Mouse (Mus musculus) hindbrain, embryonic 12.5 days (tissue): ENCODE results near the gene Dchs1. TPM values are rescaled to one million over a fixed set of nuclear protein-coding genes. Genes with fewer than 3 reads are reported as not detected.

ENCODE experiments used
- ATAC-seq: fragments of 200-750 bp; cut with Nextera tagmentation; 2 replicates; pipeline ENCODE4 v1.8.0; 2017; ENCODE audit warnings: moderate TSS enrichment; ENCODE audit not compliant: low FRiP score
- H3K27ac ChIP-seq: fragments of 300-500 bp; sonication (generic); 2 replicates; pipeline ENCODE4 v1.5.1; 2016; ENCODE audit warnings: mild to moderate bottlenecking
- H3K27me3 ChIP-seq: fragments of 300-500 bp; sonication (generic); 2 replicates; pipeline ENCODE4 v1.6.1; 2016; ENCODE audit warnings: mild to moderate bottlenecking
- H3K36me3 ChIP-seq: fragments of 300-500 bp; sonication (generic); 2 replicates; pipeline ENCODE4 v1.6.1; 2016; ENCODE audit warnings: mild to moderate bottlenecking
- H3K4me1 ChIP-seq: fragments of 300-500 bp; sonication (generic); 2 replicates; pipeline ENCODE4 v1.6.1; 2016
- H3K4me2 ChIP-seq: fragments of 300-500 bp; sonication (generic); replicated peaks from 2 replicates; pipeline ENCODE4 v1.6.1; 2016; ENCODE audit warnings: mild to moderate bottlenecking
- H3K4me3 ChIP-seq: fragments of 300-500 bp; sonication (generic); 2 replicates; pipeline ENCODE4 v1.5.1; 2016; ENCODE audit warnings: mild to moderate bottlenecking
- H3K9ac ChIP-seq: fragments of 300-500 bp; sonication (generic); 2 replicates; pipeline ENCODE4 v1.6.1; 2016; ENCODE audit warnings: mild to moderate bottlenecking, moderate library complexity
- H3K9me3 ChIP-seq: fragments of 300-500 bp; sonication (generic); replicated peaks from 2 replicates; pipeline ENCODE4 v1.6.1; 2016; ENCODE audit warnings: mild to moderate bottlenecking
- WGBS: fragments of 180-500 bp; shearing (Covaris S2); methylation state at CpG from one replicate; pipeline ENCODE4 v1.1.7; 2016; 5-methylcytosine and 5-hydroxymethylcytosine counted together
- polyA plus RNA-seq: library from polyadenylated mRNA; unstranded; fragments of >200 nt; fragmentation: Nextera tagmentation; extraction: Ambion mirVana; gene quantifications from 2 replicates; pipeline ENCODE4 v1.2.1, GENCODE M21; 2016

Gene Dchs1
- polyA plus RNA-seq, 1 experiment from 2014 or later = 26.9 TPM

- no peak for ATAC-seq
- Histone ChIP-seq H3K4me1 (peaks cover 11% of the 10 kb centered on the region), H3K27me3 (no peaks in the 10 kb centered on the region), H3K36me3 (peaks cover 15% of the 10 kb centered on the region), H3K9me3 (no peaks in the 10 kb centered on the region), H3K9ac (no peak overlapping the region), H3K27ac (no peak overlapping the region), H3K4me2 (no peak overlapping the region), H3K4me3 (no peak overlapping the region)
- 74% methylated on average over 5 of the region's 5 CpGs for WGBS
Measured at GRCm38 (mm10) chr7:105806125-105806524, 18.7 kb upstream of the Dchs1 start.

- no peaks in the 10 kb centered on the region for H3K27me3 ChIP-seq
Measured at GRCm38 (mm10) chr7:105803428-105803827, 16.0 kb upstream of the Dchs1 start.

GRCm38 (mm10) chr7:105802771-105803170 is 15.3 kb upstream of the Dchs1 start:
- H3K4me1 ChIP-seq = no peaks in the 10 kb centered on the region

More at GRCm38 (mm10) chr7:105803428-105803827, 16.0 kb upstream of the Dchs1 start:
- H3K27ac ChIP-seq = no peak overlapping the region
- no peak overlapping the region for H3K4me3 ChIP-seq
- H3K36me3 ChIP-seq = peaks cover 1% of the 10 kb centered on the region
- no peak for ATAC-seq
- H3K9me3 ChIP-seq = no peaks in the 10 kb centered on the region
- H3K9ac ChIP-seq = no peak overlapping the region
- H3K4me1 ChIP-seq = no peaks in the 10 kb centered on the region
- no peak overlapping the region for H3K4me2 ChIP-seq

DNA sequence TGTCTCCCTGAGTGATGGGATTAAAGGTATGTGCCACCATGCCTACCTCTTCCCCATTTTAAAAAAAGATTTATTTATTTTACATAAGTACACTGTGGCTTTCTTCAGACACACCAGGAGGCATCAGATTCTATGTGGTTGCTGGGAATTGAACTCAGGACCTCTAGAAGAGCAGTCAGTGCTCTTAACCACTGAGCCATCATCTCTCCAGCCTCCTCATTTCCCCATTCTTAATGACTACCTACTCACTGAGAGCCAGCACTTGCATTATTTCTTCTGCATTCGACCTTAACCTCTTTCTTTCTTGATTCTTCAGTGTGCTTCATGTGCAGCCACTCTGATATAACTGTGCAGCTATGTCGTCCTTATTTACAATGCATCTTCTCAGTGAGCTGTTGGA is 14.9 kb upstream of the Dchs1 start:
- H3K9ac ChIP-seq = no peak overlapping the region
- no peaks in the 10 kb centered on the region for H3K36me3 ChIP-seq
- no peak overlapping the region for H3K27ac ChIP-seq
- H3K4me2 ChIP-seq = no peak overlapping the region
- no peaks in the 10 kb centered on the region for H3K4me1 ChIP-seq
- H3K4me3 ChIP-seq = no peak overlapping the region
- H3K9me3 ChIP-seq = no peaks in the 10 kb centered on the region
- ATAC-seq = no peak
- no peaks in the 10 kb centered on the region for H3K27me3 ChIP-seq
- 33% methylated on average over 2 of the region's 2 CpGs for WGBS

More at GRCm38 (mm10) chr7:105802771-105803170, 15.3 kb upstream of the Dchs1 start:
- Histone ChIP-seq H3K36me3 (no peaks in the 10 kb centered on the region), H3K27ac (no peak overlapping the region), H3K4me3 (no peak overlapping the region), H3K27me3 (no peaks in the 10 kb centered on the region), H3K9me3 (no peaks in the 10 kb centered on the region), H3K9ac (no peak overlapping the region), H3K4me2 (no peak overlapping the region)
- WGBS = 43% methylated on average over 1 of the region's 1 CpGs
- no peak for ATAC-seq

GRCm38 (mm10) chr7:105796972-105797371 is 9.5 kb upstream of the Dchs1 start:
- no peak overlapping the region for H3K4me3 ChIP-seq
- 96% methylated on average over 3 of the region's 3 CpGs for WGBS
- ATAC-seq = no peak

DNA sequence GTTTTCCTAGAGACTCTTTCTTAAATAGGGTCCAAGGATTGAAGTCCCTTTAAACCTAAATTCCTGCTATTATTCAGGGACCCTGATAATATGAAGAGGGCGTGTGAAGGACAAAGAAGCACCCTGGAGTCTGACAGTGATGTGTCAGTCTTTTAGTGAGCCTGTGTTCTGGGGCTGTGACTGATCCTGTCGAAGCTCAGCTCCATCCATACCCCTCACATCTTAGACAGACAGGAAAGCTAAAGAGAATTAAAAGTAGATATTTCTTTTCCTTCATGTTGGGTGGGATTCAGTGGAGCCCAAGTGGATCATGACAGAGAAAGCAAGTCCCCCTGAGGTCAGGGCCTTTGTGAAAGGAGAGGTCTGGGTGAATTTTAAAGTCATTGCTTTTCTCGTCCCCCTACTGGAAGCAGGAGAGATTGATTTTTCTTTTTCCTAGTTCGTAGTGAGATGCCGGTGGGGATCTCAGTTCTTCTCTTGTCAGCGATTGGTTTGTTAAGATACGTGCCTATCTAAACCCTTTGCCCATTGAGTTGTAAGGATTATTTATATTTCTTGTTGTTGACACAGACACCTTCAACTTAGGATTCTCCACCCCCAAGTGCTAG is 8.4 kb upstream of the Dchs1 start:
- Histone ChIP-seq H3K9ac (no peak overlapping the region), H3K4me3 (no peak overlapping the region), H3K36me3 (no peaks in the 10 kb centered on the region), H3K4me1 (no peaks in the 10 kb centered on the region), H3K27ac (no peak overlapping the region), H3K4me2 (no peak overlapping the region), H3K27me3 (no peaks in the 10 kb centered on the region), H3K9me3 (no peaks in the 10 kb centered on the region)
- no peak for ATAC-seq
- 19% methylated on average over 7 of the region's 7 CpGs for WGBS

More at GRCm38 (mm10) chr7:105796972-105797371, 9.5 kb upstream of the Dchs1 start:
- H3K36me3 ChIP-seq = no peaks in the 10 kb centered on the region
- no peaks in the 10 kb centered on the region for H3K27me3 ChIP-seq
- H3K4me2 ChIP-seq = no peak overlapping the region
- no peak overlapping the region for H3K9ac ChIP-seq
- H3K27ac ChIP-seq = no peak overlapping the region
- no peaks in the 10 kb centered on the region for H3K4me1 ChIP-seq
- H3K9me3 ChIP-seq = no peaks in the 10 kb centered on the region

- H3K27ac ChIP-seq = no peak overlapping the region
- H3K4me2 ChIP-seq = no peak overlapping the region
- no peak for ATAC-seq
- no peaks in the 10 kb centered on the region for H3K4me1 ChIP-seq
- no peaks in the 10 kb centered on the region for H3K27me3 ChIP-seq
- no peaks in the 10 kb centered on the region for H3K36me3 ChIP-seq
- no peaks in the 10 kb centered on the region for H3K9me3 ChIP-seq
- WGBS = 73% methylated on average over 7 of the region's 7 CpGs
- H3K9ac ChIP-seq = no peak overlapping the region
- no peak overlapping the region for H3K4me3 ChIP-seq
Measured at GRCm38 (mm10) chr7:105793701-105794100, 6.2 kb upstream of the Dchs1 start.

GRCm38 (mm10) chr7:105791147-105791546 is 3.7 kb upstream of the Dchs1 start:
- no peaks in the 10 kb centered on the region for H3K36me3 ChIP-seq
- no peak overlapping the region for H3K4me3 ChIP-seq
- H3K27me3 ChIP-seq = no peaks in the 10 kb centered on the region
- no peak overlapping the region for H3K27ac ChIP-seq
- ATAC-seq = no peak
- WGBS = 83% methylated on average over 1 of the region's 1 CpGs
- no peak overlapping the region for H3K4me2 ChIP-seq
- peaks cover 3% of the 10 kb centered on the region for H3K4me1 ChIP-seq
- no peaks in the 10 kb centered on the region for H3K9me3 ChIP-seq
- no peak overlapping the region for H3K9ac ChIP-seq

GRCm38 (mm10) chr7:105786506-105787284 is 759 bp downstream of the Dchs1 start:
- peak; percentile 82 for ATAC-seq
- peak overlapping the region; percentile 95 for H3K27ac ChIP-seq
- WGBS = 4% methylated on average over 18 of the region's 20 CpGs

GRCm38 (mm10) chr7:105784556-105784955 is 2.9 kb downstream of the Dchs1 start:
- no peaks in the 10 kb centered on the region for H3K9me3 ChIP-seq
- peak overlapping the region; percentile 59 for H3K4me2 ChIP-seq
- peaks cover 40% of the 10 kb centered on the region for H3K4me1 ChIP-seq
- H3K4me3 ChIP-seq = peak overlapping the region; percentile 93
- 0 out of 2 replicates have a peak overlapping the region, but pooled peaks have one; percentile 7 for H3K27ac ChIP-seq
- 11% methylated on average over 4 of the region's 4 CpGs for WGBS
- ATAC-seq = no peak
- H3K27me3 ChIP-seq = no peaks in the 10 kb centered on the region
- H3K36me3 ChIP-seq = peaks cover 54% of the 10 kb centered on the region
- H3K9ac ChIP-seq = peak overlapping the region; percentile 36; the same call in 1 of the 2 replicates

More at GRCm38 (mm10) chr7:105786506-105787284, 759 bp downstream of the Dchs1 start:
- Histone ChIP-seq H3K27me3 (no peaks in the 10 kb centered on the region), H3K4me3 (peak overlapping the region; percentile 93), H3K9ac (peak overlapping the region; percentile 99), H3K36me3 (peaks cover 33% of the 10 kb centered on the region), H3K9me3 (no peaks in the 10 kb centered on the region), H3K4me2 (peak overlapping the region; percentile 59), H3K4me1 (peaks cover 40% of the 10 kb centered on the region)

DNA sequence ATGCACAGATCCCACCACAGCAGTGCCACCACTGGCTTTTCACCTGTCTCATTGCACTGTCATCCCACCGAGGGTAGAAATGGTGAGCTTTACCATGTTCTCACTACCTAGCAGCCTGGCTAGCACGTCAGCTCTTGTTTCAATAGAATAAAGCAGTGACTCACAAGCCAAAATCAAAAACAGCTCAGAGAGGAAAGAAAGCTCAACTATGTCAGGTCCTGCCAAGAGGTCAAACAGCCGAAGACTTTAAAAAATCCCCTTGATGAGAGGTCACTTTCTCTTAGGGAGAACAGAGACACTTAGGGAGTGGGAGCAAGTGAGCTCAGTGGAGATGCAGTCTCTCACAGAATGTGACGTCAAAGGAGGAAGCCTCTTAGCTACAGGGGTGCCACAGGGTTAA is 3.6 kb downstream of the Dchs1 start:
- H3K27ac ChIP-seq = no peak overlapping the region
- H3K4me3 ChIP-seq = 0 out of 2 replicates have a peak overlapping the region, but pooled peaks have one; percentile 93
- H3K4me2 ChIP-seq = peak overlapping the region; percentile 59
- no peaks in the 10 kb centered on the region for H3K27me3 ChIP-seq
- no peak overlapping the region for H3K9ac ChIP-seq
- peaks cover 60% of the 10 kb centered on the region for H3K36me3 ChIP-seq
- no peak for ATAC-seq
- H3K4me1 ChIP-seq = peaks cover 47% of the 10 kb centered on the region
- H3K9me3 ChIP-seq = no peaks in the 10 kb centered on the region
- 38% methylated on average over 4 of the region's 4 CpGs for WGBS

GRCm38 (mm10) chr7:105778553-105779265 is 8.7 kb downstream of the Dchs1 start:
- peaks cover 53% of the 10 kb centered on the region for H3K4me1 ChIP-seq
- H3K4me3 ChIP-seq = 0 out of 2 replicates have a peak overlapping the region, but pooled peaks have one; percentile 14

More at GRCm38 (mm10) chr7:105778553-105779265, 8.7 kb downstream of the Dchs1 start:
- Histone ChIP-seq H3K9me3 (no peaks in the 10 kb centered on the region), H3K27ac (peak overlapping the region; percentile 82), H3K4me2 (peak overlapping the region; percentile 37), H3K27me3 (no peaks in the 10 kb centered on the region), H3K9ac (peak overlapping the region; percentile 41), H3K36me3 (peaks cover 51% of the 10 kb centered on the region)
- ATAC-seq = peak; percentile 59
- 40% methylated on average over 4 of the region's 4 CpGs for WGBS
